Mouse (Mus musculus) lung, postnatal 36 days (tissue): ENCODE data around the gene Gm4969.

Experiments used
- DNase-seq: peaks from one replicate; pipeline ENCODE4 v3.0.0; 2022; ENCODE audit warnings: mixed read lengths

The Gm4969 gene

DNA sequence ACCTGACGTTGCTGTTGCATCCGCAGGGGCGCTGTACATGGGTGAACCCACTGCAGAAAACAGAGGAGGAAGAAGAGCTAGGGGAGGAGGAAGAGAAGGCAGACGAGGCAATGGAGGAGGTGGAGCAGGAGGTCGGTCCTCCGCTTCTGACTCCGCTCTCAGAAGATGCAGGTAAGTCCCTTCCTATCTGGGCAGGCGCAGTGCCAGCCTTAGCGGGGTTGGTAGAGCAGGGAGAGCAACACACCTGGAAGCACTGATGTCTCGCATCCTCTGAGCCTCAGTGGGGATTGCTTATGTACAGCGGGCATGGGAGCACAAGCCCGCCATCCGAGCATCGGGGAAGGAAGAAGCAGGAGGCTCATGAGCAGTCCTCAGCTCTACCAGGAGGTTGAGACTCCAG lies 51.1 kb downstream of the Gm4969 start:
- no peak for DNase-seq

DNA sequence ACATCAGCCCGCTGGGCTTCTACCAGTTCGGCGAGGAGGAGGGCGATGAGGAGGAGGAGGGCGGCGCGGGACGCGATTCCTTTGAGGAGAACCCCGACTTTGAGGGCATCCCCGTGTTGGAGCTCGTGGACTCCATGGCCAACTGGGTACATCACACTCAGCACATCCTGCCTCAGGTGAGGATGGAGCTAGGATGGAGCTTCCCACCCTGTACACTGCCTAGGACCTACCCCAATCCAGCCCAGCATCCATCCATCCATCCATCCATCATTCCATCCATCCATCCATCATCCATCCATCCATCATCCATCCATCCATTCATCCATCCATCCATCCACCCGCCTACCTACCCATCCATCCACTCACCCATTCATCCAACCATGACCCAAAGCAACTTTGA lies 52.3 kb downstream of the Gm4969 start:
- DNase-seq: no peak

DNA sequence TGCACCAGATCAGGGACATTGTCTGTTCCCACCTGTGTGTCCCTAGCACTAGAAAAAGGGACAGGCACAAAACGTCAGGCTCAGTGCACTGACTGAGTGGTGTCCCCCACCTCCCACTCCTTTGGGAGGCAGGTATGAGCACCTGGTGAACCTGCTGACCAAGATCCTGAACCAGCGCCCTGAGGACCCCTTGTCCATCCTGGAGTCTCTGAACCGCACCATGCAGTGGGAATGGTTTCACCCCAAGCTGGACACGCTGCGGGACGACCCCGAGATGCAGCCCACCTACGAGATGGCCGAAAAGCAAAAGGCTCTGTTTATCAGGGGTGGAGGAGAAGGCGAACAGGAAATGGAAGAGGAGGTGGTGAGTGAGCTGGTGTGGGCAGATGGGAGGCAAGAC lies 60.8 kb downstream of the Gm4969 start:
- no peak for DNase-seq

DNA sequence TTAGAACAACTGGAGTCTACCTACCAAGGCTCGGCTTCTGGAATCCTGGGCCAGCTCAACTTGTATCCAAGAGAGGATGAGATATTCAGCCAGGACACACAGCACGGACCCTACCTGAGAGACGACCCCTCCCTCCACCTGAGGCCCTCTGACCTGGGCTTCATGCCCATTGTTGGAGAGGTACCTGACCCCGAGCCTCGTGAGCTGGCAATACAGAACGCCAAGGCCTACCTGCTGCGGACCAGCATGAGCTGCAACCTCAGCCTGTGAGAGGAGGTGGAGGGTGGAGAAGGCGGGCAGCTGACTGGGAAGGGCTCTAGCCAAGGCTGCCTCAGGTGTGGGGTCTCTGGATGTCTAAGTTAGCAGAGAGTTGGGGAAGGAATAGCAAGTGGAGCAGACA lies 63.1 kb downstream of the Gm4969 start:
- no peak for DNase-seq

DNA sequence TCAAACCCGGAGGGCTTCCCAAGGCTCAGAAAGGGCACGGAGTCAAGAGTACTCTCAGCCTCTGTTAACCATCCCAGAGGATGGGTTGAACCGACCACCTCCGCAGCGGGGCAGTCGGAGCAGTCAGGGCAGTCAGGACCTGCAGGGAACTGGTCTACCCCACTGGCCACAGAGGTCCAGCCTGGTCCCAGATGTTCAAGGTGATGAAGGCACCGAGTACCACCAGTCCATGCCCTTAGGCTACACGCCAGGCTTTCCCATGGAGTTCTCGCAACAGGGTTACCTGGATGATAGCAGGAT lies 63.4 kb downstream of the Gm4969 start:
- no peak for DNase-seq

DNA sequence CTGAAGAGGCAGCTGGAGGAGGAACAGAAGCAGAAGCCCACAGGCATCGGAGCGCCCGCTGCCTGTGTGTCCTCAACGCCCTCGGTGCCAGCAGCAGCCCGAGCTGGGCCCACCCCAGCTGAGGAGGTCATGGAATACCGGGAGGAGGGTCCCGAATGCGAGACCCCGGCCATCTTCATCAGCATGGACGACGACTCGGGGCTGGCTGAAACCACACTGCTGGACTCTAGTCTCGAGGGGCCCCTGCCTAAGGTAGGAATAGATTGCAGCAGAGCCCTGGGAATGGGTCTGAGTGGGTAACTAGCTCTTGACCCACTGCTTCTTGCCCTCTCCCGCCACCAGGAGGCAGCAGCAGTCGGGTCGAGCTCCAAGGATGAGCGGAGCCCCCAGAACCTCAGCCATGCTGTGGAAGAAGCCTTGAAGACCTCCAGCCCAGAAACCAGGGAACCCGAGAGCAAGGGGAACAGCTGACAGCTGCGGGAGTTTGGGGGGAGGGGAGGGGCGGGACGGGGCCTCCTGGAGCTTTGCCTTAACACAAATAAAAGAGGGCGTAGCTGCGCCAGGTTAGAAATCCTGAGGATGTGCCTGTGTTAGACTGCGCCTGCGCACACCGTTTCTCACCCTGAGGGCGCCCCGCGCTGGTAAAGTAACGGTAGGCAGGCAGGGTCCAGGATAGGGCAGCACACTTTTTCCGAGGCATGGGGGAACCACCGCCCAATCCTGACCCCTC lies 64.0 kb downstream of the Gm4969 start, which contains the start of gene Rsph6a:
Rsph6a (plus strand) TSS at position 644 of the 730 bp plus-strand sequence.
- no peak for DNase-seq

DNA sequence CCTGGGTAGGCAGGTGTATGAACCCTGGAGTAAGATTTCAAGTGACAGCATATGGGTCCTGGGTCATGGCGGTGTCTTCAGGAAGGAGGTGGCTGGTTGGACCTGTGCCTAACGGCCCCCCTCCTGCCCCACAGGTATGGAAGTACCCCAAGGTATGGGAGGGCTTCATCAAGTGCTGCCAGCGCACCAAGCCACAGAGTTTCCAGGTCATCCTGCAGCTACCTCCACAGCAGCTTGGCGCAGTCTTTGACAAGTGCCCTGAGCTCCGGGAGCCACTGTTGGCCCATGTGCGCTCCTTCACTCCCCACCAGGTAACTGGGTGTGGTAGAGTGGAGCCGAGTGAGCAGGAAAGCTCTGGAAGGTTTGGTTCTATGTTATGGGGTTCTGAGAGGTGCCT lies 65.0 kb downstream of the Gm4969 start:
- no peak for DNase-seq

DNA sequence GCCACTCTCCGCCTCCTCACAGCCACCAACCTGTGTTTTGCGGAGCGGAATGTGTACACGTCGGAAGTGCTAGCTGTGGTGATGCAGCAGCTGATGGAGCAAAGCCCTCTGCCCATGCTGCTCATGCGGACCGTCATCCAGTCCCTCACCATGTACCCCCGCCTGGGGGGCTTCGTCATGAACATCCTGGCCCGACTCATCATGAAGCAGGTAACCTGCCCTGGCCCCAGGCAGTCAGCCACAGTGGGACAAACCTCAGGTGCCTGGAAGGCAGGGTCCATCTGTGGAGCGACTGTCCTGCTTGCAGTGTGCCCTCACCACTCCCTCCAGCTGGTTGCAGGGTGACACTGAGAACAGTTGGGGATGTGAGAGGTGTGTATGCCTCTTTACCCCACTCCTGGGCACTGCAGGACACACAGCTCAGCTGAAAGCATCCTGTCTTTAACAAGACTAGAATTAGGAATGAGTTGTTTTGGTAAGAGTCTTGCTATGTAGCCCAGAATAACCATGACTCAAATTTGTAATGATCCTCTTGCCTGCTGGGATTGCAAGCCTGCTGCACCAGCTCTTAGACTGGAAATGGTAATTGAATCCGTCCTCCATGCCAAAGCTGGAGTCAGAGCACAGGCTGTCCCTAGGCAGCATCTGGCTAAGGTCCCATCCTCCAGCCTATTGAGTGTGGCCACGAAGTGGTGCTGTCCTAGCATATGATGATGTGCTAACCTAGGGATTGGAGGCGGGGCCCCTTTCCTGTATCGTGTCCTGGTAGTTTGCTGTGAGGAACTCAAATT lies 65.6 kb downstream of the Gm4969 start:
- DNase-seq: no peak

DNA sequence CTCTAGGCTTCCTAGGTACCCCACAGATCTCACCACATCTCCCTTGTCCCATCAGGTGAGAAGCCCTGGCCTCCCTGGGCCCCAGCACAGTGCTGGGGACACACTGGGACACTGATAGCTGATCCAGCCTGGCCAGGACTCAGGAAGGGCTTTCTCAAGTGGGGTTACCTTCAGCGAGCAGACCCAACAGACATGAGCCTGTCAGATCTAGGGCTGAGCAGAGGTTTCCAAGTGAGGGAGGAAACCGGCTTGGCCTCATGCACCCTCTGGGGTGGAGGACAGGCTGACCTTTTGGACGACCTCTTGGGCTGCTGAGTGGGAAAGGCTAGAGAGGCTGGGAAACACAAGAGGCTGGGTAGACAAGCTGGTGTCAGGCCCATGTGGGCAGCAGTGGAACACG lies 67.0 kb downstream of the Gm4969 start:
- no peak for DNase-seq

DNA sequence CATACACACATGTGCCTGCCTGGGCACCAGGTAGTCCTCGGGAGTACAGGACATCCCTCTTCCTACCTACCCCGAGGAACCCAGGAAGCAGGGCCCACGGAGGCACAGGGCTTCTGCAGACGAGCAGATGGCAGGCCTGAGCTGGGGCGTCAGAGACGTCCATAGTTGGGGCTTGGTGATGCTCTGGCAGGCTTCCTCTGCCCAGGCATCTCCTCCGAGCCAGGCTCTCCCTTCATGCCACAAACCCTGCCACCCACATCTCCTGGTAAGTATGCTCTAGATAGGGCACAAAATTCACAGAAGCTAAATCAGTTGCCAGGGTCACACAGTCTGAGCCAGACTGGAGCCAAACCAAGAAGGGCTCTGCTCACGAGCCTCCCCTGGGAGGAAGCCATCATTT lies 68.0 kb downstream of the Gm4969 start:
- DNase-seq: no peak

DNA sequence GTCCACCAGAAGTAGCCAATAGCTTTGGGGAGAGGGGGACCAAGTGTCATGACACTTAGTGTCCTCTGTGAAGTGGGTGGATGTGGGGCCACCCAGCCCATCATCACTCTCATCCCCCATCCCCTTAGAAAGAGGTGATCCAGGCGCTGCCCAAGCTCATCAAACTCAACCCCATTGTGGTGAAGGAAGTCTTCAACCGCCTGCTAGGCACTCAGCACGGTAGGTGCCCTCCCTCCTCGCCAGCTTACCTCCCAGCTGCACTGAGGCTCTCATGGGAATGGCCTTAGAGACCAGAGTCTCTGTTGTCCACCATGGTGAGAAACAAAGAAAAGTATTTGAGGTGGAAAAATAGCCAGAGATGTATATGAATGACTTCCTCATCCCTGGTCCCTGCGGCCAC lies 68.9 kb downstream of the Gm4969 start:
- DNase-seq: no peak
